Mouse (Mus musculus) left cerebral cortex, postnatal 4 days (tissue): ENCODE measurements around the gene Tex22. TPM values are rescaled to one million over a fixed set of nuclear protein-coding genes. Genes with fewer than 3 reads are reported as not detected.

Source experiments
- DNase-seq: peaks from one replicate; pipeline ENCODE4 v3.0.0-alpha.2; 2022
- intact Hi-C: fragments of 180-260 bp; cut with DNase I; formaldehyde crosslinking; loops from one replicate; pipeline ENCODE4 v1.15.1; 2025
- total RNA-seq, 2 experiments: library from RNA; stranded (reverse); gene quantifications; 2 replicates each; pipeline ENCODE4 v1.2.3; 2021

The Tex22 gene
- total RNA-seq, 2 experiments from 2014 or later = 0.40 to 0.74 TPM

GRCm38 (mm10) chr12:113051628-113052403, 22.5 kb upstream of the Tex22 start:
- no peak for DNase-seq
- intact Hi-C loops = no loop called here

GRCm38 (mm10) chr12:113056089-113056488, 18.2 kb upstream of the Tex22 start:
- intact Hi-C loops = no loop called here
- DNase-seq = no peak

DNA sequence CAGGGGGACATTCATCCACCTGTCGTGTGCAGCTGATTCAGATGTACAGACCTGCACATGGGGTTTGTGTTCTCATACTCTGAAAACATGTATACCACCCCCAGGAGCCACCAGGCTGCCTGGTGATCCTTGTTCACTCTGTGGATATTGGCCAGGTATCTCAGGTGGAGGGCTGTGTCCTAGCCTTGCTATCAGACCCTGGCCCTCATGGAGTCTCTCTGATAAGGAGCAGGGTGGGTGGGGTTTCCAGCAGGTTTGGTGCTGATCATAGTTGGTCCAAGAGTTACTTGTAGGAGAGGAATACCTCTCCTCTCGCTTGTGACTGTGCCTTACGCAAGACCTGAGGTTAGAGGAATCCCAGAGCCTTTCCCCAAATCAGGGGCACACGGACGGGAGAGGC, 14.1 kb upstream of the Tex22 start:
- no peak for DNase-seq
- intact Hi-C loops = no loop called here

- intact Hi-C loops = no loop called here
Measured at GRCm38 (mm10) chr12:113061606-113062005, 12.7 kb upstream of the Tex22 start.

DNA sequence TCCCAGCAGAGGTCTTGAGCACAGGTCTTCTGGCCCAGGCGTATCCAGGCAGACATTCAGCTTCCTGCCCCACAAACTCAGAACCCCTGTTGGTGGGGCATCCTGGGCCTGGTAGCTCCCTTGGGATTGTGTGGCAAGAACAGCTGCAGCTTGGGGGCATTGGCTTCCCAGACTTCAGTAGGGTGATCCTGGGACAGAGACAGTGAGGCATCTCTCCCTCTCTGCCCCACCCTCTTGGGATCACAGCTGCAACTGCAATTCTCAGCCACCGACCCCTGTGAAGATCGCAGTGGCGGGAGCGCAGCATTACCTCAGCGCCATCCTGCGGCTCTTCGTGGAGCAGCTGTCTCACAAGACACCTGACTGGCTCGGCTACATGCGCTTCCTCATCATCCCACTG, 12.1 kb upstream of the Tex22 start:
- intact Hi-C loops = no loop called here
- no peak for DNase-seq

More at GRCm38 (mm10) chr12:113061606-113062005, 12.7 kb upstream of the Tex22 start:
- no peak for DNase-seq

- intact Hi-C loops = no loop called here
- DNase-seq = no peak
Measured at GRCm38 (mm10) chr12:113063700-113064099, 10.6 kb upstream of the Tex22 start.

GRCm38 (mm10) chr12:113068002-113068401, 6.3 kb upstream of the Tex22 start:
- intact Hi-C loops = no loop called here

DNA sequence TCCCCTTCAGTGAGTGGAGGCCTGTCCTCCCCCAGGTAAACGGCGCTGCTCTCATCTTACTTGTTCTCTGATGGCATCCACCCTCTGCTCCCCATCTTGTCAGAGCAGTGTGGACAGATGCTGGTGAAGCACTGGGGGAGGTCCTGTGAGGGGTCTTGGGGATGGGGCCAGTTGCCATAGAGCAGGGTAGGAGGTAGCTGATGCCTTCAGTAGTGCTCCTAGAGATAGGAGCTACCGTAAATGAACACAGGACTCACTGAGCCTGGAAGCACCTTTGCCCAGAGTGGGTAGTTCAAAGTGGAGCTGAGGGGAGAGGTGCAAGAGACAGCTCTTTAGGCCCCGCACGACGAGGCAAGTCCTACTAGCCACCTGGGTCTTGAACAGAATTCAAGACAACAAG, 4.9 kb upstream of the Tex22 start:
- intact Hi-C loops = no loop called here
- no peak for DNase-seq

More at GRCm38 (mm10) chr12:113068002-113068401, 6.3 kb upstream of the Tex22 start:
- no peak for DNase-seq

DNA sequence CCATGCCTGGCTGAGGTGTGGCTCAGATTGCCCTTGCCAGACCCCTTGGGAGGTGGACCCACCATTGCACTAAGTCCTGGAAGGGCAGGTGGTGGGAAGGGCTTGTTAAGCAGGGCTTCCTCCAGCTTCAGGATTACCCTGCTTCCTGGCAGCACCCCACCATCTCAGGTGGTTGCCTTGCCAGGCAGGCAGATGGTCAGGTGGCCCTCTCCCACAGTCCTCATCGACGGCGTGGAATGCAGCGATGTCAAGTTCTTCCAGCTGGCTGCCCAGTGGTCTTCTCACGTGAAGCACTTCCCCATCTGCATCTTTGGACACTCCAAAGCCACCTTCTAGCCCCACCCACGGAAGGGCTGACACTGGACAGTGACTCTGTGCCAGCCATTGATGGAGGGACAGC, 3.0 kb upstream of the Tex22 start:
- peak; percentile 15 for DNase-seq
- intact Hi-C loops = no loop called here

GRCm38 (mm10) chr12:113071827-113072226, 2.5 kb upstream of the Tex22 start:
- no peak for DNase-seq
- intact Hi-C loops = no loop called here

DNA sequence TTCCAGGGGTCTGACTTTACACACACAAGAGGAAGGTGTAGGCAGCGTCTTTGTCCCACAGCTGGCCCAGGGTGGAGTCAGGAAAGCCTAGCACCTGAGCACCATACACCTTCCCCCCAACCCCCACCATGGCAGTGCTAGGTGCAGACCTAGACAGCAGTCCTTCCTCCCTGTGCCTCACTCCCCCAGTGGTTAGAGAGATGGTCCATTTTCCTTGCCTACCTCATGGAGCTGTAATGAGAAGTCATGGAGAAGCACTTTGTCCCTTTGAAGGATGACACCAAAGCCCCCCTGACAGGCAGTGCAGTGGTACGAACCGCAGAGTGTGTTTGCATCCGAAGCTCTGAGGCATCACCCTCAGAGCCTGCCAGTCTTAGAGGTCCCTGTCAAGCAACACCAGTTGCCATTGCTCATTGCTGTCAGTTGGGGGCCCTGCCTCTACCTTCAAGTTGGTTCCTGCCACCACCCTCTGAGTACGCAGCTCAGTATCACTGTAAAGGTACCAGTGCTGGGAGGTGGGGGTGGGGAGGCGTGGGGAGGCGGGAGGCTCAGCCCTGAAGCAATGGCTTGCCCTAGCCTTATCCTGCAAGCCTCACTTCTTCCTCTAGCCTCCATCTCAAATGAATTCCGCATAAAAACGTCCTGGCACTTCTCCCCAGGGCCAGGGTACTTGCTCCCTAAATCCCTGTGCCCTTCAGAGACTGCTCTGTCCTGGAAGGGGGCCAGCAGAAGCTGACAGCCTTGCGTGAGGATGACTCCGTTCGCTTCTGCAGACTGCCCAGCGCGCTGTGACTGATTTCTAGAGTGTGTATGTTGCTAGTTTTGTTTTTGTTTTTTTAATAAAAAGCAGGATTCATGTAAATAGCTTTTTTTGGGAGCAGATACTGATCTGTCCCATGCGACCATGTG, 628 bp upstream of the Tex22 start:
- DNase-seq = peak; percentile 65
- intact Hi-C loops = no loop called here

DNA sequence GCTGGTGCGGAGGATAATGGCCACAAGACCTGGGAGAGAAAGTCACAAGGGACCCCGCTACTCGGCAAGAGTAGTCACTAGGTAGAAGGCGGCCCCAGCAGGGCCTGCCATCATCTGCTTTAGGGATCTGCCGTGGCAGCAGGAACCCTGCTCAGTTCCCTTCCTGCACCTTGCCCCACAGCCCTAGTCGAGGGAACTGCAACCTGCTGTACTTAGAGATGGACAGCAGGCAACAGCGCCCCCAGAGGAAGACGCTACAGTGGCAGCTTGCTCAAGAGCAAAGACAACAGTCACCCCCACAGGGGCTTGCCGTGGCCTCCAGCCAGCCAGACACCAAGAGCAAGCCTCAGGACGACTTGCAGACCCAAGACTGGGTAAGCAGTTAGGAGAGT, 757 bp downstream of the Tex22 start:
- intact Hi-C loops = no loop called here
- peak; percentile 96 for DNase-seq

GRCm38 (mm10) chr12:113075486-113075885, 1.2 kb downstream of the Tex22 start:
- intact Hi-C loops = no loop called here
- DNase-seq = no peak

GRCm38 (mm10) chr12:113087276-113087675, 13.0 kb downstream of the Tex22 start:
- intact Hi-C loops = no loop called here
- DNase-seq = no peak

DNA sequence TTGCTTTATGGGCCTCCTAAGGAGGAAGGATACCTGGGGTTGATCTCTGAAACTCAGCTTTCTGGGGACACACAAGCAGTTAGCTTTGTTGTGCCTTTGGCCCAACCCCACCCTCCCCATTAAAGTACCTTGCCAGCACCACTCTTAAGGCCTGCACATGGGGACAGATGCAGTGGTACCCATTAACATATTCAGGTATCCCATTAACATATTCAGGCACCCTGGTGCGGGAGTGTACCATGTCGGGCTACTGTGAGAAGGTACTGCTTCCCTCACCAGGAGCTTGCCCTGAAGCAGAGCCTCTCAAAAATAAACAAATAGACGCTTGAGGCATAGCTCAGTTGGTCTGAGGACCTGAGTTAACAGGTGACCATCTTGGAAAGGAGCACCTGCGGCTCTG, 13.7 kb downstream of the Tex22 start:
- intact Hi-C loops = no loop called here
- no peak for DNase-seq

GRCm38 (mm10) chr12:113089107-113089506, 14.8 kb downstream of the Tex22 start:
- intact Hi-C loops = no loop called here
- DNase-seq = no peak

DNA sequence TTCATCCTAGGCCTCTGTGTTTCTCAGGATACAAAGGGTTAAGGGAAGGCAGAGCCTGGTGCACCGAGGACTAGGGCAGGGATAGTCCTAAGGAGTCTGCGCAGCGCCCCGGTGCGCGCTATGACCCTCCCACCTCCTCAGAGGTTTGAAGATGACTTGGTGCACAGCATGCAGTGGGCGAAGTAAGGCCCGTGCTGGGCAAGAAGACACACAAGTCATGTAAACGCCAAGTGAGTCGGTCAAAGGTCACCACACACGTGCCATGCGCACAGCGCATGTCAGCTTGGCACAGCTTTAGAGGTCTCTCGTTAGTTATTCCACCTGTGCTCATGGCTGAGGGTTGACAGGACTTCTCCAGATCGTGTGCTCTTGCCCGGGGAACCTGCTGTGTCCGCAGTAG, 15.8 kb downstream of the Tex22 start:
- DNase-seq = no peak
- intact Hi-C loops = no loop called here

GRCm38 (mm10) chr12:113097040-113097439, 22.7 kb downstream of the Tex22 start:
- intact Hi-C loops = no loop called here
- DNase-seq = no peak

GRCm38 (mm10) chr12:113097749-113098281, 23.5 kb downstream of the Tex22 start, which contains the start of gene Mta1:
Gene Mta1 (plus strand): TSS chr12:113098278.
- DNase-seq = peak; percentile 51
- intact Hi-C loops = no loop called here

GRCm38 (mm10) chr12:113098530-113099151, 24.3 kb downstream of the Tex22 start:
- DNase-seq = peak; percentile 34
- intact Hi-C loops = no loop called here
